Mouse (Mus musculus): ENCODE data around the gene Pkn1.
A peak's percentile ranks its signal among the peaks of the same experiment; 100 is the strongest.

Pkn1 gene

GRCm38 (mm10) chr8:83698661-83699453 lies at the start of gene Pkn1:
Pkn1 (minus strand) TSS chr8:83699179.
- peak; percentile 47 for DNase-seq (ENCODE audit: low spot score in 2 of 2)

GRCm38 (mm10) chr8:83748708-83749107 lies 49.7 kb upstream of the Pkn1 start:
- DNase-seq (ENCODE audit: low spot score in 2 of 2) = no peak

GRCm38 (mm10) chr8:83747661-83748346 lies 48.8 kb upstream of the Pkn1 start:
- DNase-seq (ENCODE audit: low spot score in 2 of 2) = peak; percentile 42 to 65

GRCm38 (mm10) chr8:83744070-83744469 lies 45.1 kb upstream of the Pkn1 start:
- DNase-seq (ENCODE audit: low spot score in 2 of 2) = no peak

GRCm38 (mm10) chr8:83742968-83743367 lies 44.0 kb upstream of the Pkn1 start:
- DNase-seq (ENCODE audit: low spot score in 2 of 2) = no peak

GRCm38 (mm10) chr8:83741849-83742655 lies 43.1 kb upstream of the Pkn1 start:
- no peak for DNase-seq (ENCODE audit: low spot score in 2 of 2)

GRCm38 (mm10) chr8:83740976-83741741 lies 42.2 kb upstream of the Pkn1 start, which contains the start of gene Adgre5:
Adgre5 (minus strand) TSS chr8:83741326.
- DNase-seq (ENCODE audit: low spot score in 2 of 2) = no peak

GRCm38 (mm10) chr8:83740586-83740975 lies 41.6 kb upstream of the Pkn1 start:
- DNase-seq (ENCODE audit: low spot score in 2 of 2) = no peak

GRCm38 (mm10) chr8:83739711-83740468 lies 40.9 kb upstream of the Pkn1 start:
- DNase-seq (ENCODE audit: low spot score in 2 of 2) = no peak

- no peak for DNase-seq (ENCODE audit: low spot score in 2 of 2)
Observed at GRCm38 (mm10) chr8:83738949-83739710, 40.2 kb upstream of the Pkn1 start.

GRCm38 (mm10) chr8:83737852-83738562 lies 39.0 kb upstream of the Pkn1 start:
- no peak for DNase-seq (ENCODE audit: low spot score in 2 of 2)

- no peak for DNase-seq (ENCODE audit: low spot score in 2 of 2)
Observed at GRCm38 (mm10) chr8:83737346-83737745, 38.4 kb upstream of the Pkn1 start.

- no peak for DNase-seq (ENCODE audit: low spot score in 2 of 2)
Observed at GRCm38 (mm10) chr8:83736681-83737080, 37.7 kb upstream of the Pkn1 start.

- DNase-seq (ENCODE audit: low spot score in 2 of 2) = no peak
Observed at GRCm38 (mm10) chr8:83732919-83733318, 33.9 kb upstream of the Pkn1 start.

GRCm38 (mm10) chr8:83731906-83732305 lies 32.9 kb upstream of the Pkn1 start:
- DNase-seq (ENCODE audit: low spot score in 2 of 2) = no peak

- DNase-seq (ENCODE audit: low spot score in 2 of 2) = no peak
Observed at GRCm38 (mm10) chr8:83729009-83729807, 30.2 kb upstream of the Pkn1 start.

GRCm38 (mm10) chr8:83725521-83726102 lies 26.6 kb upstream of the Pkn1 start:
- DNase-seq (ENCODE audit: low spot score in 2 of 2) = no peak
